Mouse (Mus musculus) intestine, postnatal 0 days (tissue): Measurements from ENCODE around the gene Atxn2. TPM values are rescaled to one million over a fixed set of nuclear protein-coding genes. Genes with fewer than 3 reads are reported as not detected.

ENCODE experiments used
- ATAC-seq: fragments of 200-750 bp; cut with Nextera tagmentation; 2 replicates; pipeline ENCODE4 v1.8.0; 2017; ENCODE audit warnings: mild to moderate bottlenecking, moderate TSS enrichment, moderate library complexity
- H3K27ac ChIP-seq: fragments of 300-500 bp; sonication (generic); 2 replicates; pipeline ENCODE4 v1.5.1; 2014; ENCODE audit warnings: mild to moderate bottlenecking, low read depth, low read length, moderate library complexity
- H3K27me3 ChIP-seq: fragments of 300-500 bp; sonication (generic); replicated peaks from 2 replicates; pipeline ENCODE4 v1.6.1; 2014; ENCODE audit warnings: low read length, mixed read lengths; ENCODE audit not compliant: control insufficient read depth, insufficient read depth
- H3K36me3 ChIP-seq: fragments of 300-500 bp; sonication (generic); 2 replicates; pipeline ENCODE4 v1.6.1; 2014; ENCODE audit warnings: mild to moderate bottlenecking, moderate library complexity; ENCODE audit not compliant: control insufficient read depth, insufficient read depth
- H3K4me1 ChIP-seq: fragments of 300-500 bp; sonication (generic); replicated peaks from 2 replicates; pipeline ENCODE4 v1.6.1; 2014; ENCODE audit warnings: antibody characterized with exemption, low read length, mixed read lengths; ENCODE audit not compliant: control insufficient read depth, insufficient read depth
- H3K4me2 ChIP-seq: fragments of 300-500 bp; sonication (generic); replicated peaks from 2 replicates; pipeline ENCODE4 v1.6.1; 2014; ENCODE audit warnings: low read depth, mild to moderate bottlenecking, moderate library complexity
- H3K4me3 ChIP-seq: fragments of 300-500 bp; sonication (generic); 2 replicates; pipeline ENCODE4 v1.5.1; 2014; ENCODE audit warnings: low read depth, low read length
- H3K9ac ChIP-seq: fragments of 300-500 bp; sonication (generic); 2 replicates; pipeline ENCODE4 v1.6.1; 2014; ENCODE audit warnings: mild to moderate bottlenecking, low read depth, low read length
- H3K9me3 ChIP-seq: fragments of 300-500 bp; sonication (generic); 2 replicates; pipeline ENCODE4 v1.6.1; 2016; ENCODE audit warnings: mixed run types; ENCODE audit not compliant: control insufficient read depth
- CTCF ChIP-seq: sonication (generic); IDR thresholded peaks from 2 replicates; pipeline ENCODE4 v1.5.1; 2016; ENCODE audit warnings: low read depth, mild to moderate bottlenecking, control low read depth, antibody characterized with exemption, moderate library complexity
- WGBS: fragments of 180-500 bp; shearing (Covaris S2); extraction: QIAGEN DNeasy Blood & Tissue Kit; methylation state at CpG from one replicate; pipeline ENCODE4 v1.1.7; 2014; 5-methylcytosine and 5-hydroxymethylcytosine counted together
- polyA plus RNA-seq: library from polyadenylated mRNA; unstranded; fragments of >200 nt; fragmentation: Nextera tagmentation; extraction: Ambion mirVana; gene quantifications from 2 replicates; pipeline ENCODE4 v1.2.1, GENCODE M21; 2015

Gene Atxn2
- polyA plus RNA-seq, 1 experiment from 2014 or later: 54.3 TPM

- WGBS: under 1% methylated on average over 53 of the region's 77 CpGs
- Histone ChIP-seq H3K27me3 (no peaks in the 10 kb centered on the region), H3K9me3 (no peaks in the 10 kb centered on the region), H3K4me2 (peak overlapping the region; percentile 92), H3K9ac (peak overlapping the region; percentile 82), H3K4me1 (peaks cover 6% of the 10 kb centered on the region), H3K36me3 (no peaks in the 10 kb centered on the region), H3K27ac (peak overlapping the region; percentile 92), H3K4me3 (peak overlapping the region; percentile 79)
- ATAC-seq: peak; percentile 83
- peak; percentile 40 for TF ChIP-seq CTCF
Measured at GRCm38 (mm10) chr5:121836692-121837415, 125.7 kb downstream of the Atxn2 start.

GRCm38 (mm10) chr5:121837441-121838340, 126.6 kb downstream of the Atxn2 start, which contains the start of gene Sh2b3:
Gene Sh2b3, minus strand, starts transcription at chr5:121837646.
- H3K9me3 ChIP-seq: no peaks in the 10 kb centered on the region
- peak within 1 kb of the TSS; percentile 92 for H3K4me2 ChIP-seq
- H3K4me1 ChIP-seq: peaks cover 6% of the 10 kb centered on the region
- TF ChIP-seq CTCF: peak; percentile 29
- H3K9ac ChIP-seq: peak within 1 kb of the TSS; percentile 82
- WGBS: 1% methylated on average over 35 of the region's 35 CpGs
- ATAC-seq: peak; percentile 6; the same call in 1 of the 2 replicates
- peak within 1 kb of the TSS; percentile 92 for H3K27ac ChIP-seq
- no peaks in the 10 kb centered on the region for H3K27me3 ChIP-seq
- peak within 1 kb of the TSS; percentile 79 for H3K4me3 ChIP-seq
- no peaks in the 10 kb centered on the region for H3K36me3 ChIP-seq

- Histone ChIP-seq H3K27me3 (no peaks in the 10 kb centered on the region), H3K4me1 (peaks cover 6% of the 10 kb centered on the region), H3K9ac (peak overlapping the region; percentile 54), H3K4me3 (peak overlapping the region; percentile 79), H3K4me2 (peak overlapping the region; percentile 92), H3K9me3 (no peaks in the 10 kb centered on the region), H3K36me3 (no peaks in the 10 kb centered on the region), H3K27ac (peak overlapping the region; percentile 92)
- no peak; the same call in 1 of the 2 replicates for TF ChIP-seq CTCF
- ATAC-seq: 0 out of 2 replicates have a peak, but pooled peaks have one; percentile 5
- 2% methylated on average over 46 of the region's 46 CpGs for WGBS
Measured at GRCm38 (mm10) chr5:121838341-121839127, 127.4 kb downstream of the Atxn2 start.

GRCm38 (mm10) chr5:121839128-121839473, 128.0 kb downstream of the Atxn2 start:
- Histone ChIP-seq H3K4me2 (peak overlapping the region; percentile 92), H3K4me1 (peaks cover 3% of the 10 kb centered on the region; the same call in 1 of the 2 replicates), H3K27me3 (no peaks in the 10 kb centered on the region), H3K27ac (peak overlapping the region; percentile 92), H3K9me3 (no peaks in the 10 kb centered on the region), H3K9ac (peak overlapping the region; percentile 54), H3K36me3 (no peaks in the 10 kb centered on the region), H3K4me3 (peak overlapping the region; percentile 79)
- no peak for TF ChIP-seq CTCF
- WGBS: 23% methylated on average over 7 of the region's 7 CpGs
- ATAC-seq: no peak

GRCm38 (mm10) chr5:121841516-121841915, 130.4 kb downstream of the Atxn2 start:
- Histone ChIP-seq H3K4me2 (no peak overlapping the region), H3K27me3 (no peaks in the 10 kb centered on the region), H3K9me3 (no peaks in the 10 kb centered on the region), H3K4me1 (no peaks in the 10 kb centered on the region; the same call in 1 of the 2 replicates), H3K4me3 (no peak overlapping the region), H3K9ac (no peak overlapping the region), H3K36me3 (no peaks in the 10 kb centered on the region), H3K27ac (no peak overlapping the region)
- 81% methylated on average over 9 of the region's 9 CpGs for WGBS
- ATAC-seq: no peak
- no peak for TF ChIP-seq CTCF
